10 mouse cellular contexts compared by ENCODE assay signal in genomic region chr5:48138849-48139487, GRCm38 (mm10).
DNase-seq lines count a peak whose midpoint lies in the region; ATAC-seq lines count a peak whose summit lies in the region.
"Had no signal": no experiment of that assay in that cellular context is flagged by ENCODE, and none has a peak within 500 bp of the region (broad histone marks: within the 10 kb centered on the region; RNA-seq: fewer than 3 reads in every experiment).

No protein-coding gene starts in this region.

- H3K4me3 ChIP-seq in hindbrain, embryonic 11.5 days (ENCODE audit: low read depth, low read length) = no peak overlapping the region
- no peak overlapping the region for H3K4me3 ChIP-seq in hindbrain, embryonic 13.5 days
- no peak overlapping the region for H3K4me3 ChIP-seq in forebrain, embryonic 14.5 days (ENCODE audit: low read depth, low read length)
- H3K4me3 ChIP-seq in midbrain, embryonic 11.5 days (ENCODE audit: low read depth, low read length) = no peak overlapping the region
- H3K4me3 ChIP-seq: embryonic facial prominence, embryonic 13.5 days had no signal

- WGBS in hindbrain, embryonic 11.5 days = 10% methylated on average over 8 of the region's 8 CpGs
- 13% methylated on average over 8 of the region's 8 CpGs for WGBS in hindbrain, embryonic 13.5 days
- 3% methylated on average over 8 of the region's 8 CpGs for WGBS in forebrain, embryonic 14.5 days
- 3% methylated on average over 8 of the region's 8 CpGs for WGBS in midbrain, embryonic 11.5 days

- no peak overlapping the region for H3K27ac ChIP-seq in hindbrain, embryonic 11.5 days (ENCODE audit: low read depth, low read length)
- H3K27ac ChIP-seq in hindbrain, embryonic 13.5 days = no peak overlapping the region
- H3K27ac ChIP-seq in forebrain, embryonic 14.5 days (ENCODE audit: low read depth, low read length) = no peak overlapping the region
- H3K27ac ChIP-seq in midbrain, embryonic 11.5 days (ENCODE audit: low read depth, low read length) = no peak overlapping the region
- H3K27ac ChIP-seq: embryonic facial prominence, embryonic 13.5 days; macrophage had no signal

- ATAC-seq in hindbrain, embryonic 11.5 days (ENCODE audit: low FRiP score) = peak; percentile 56
- ATAC-seq in hindbrain, embryonic 13.5 days (ENCODE audit: low FRiP score) = no peak
- peak; percentile 61 for ATAC-seq in forebrain, embryonic 14.5 days
- peak; percentile 67 for ATAC-seq in midbrain, embryonic 11.5 days (ENCODE audit: low FRiP score)

- H3K4me2 ChIP-seq in hindbrain, embryonic 11.5 days (replicated peaks; ENCODE audit: low read depth, low read length) = no peak overlapping the region
- no peak overlapping the region for H3K4me2 ChIP-seq in hindbrain, embryonic 13.5 days
- no peak overlapping the region for H3K4me2 ChIP-seq in forebrain, embryonic 14.5 days (ENCODE audit: low read length)
- H3K4me2 ChIP-seq in midbrain, embryonic 11.5 days = no peak overlapping the region
- H3K4me2 ChIP-seq: embryonic facial prominence, embryonic 13.5 days had no signal

- H3K36me3 ChIP-seq in hindbrain, embryonic 11.5 days (ENCODE audit: control insufficient read depth, insufficient read depth, low read length) = no peaks in the 10 kb centered on the region
- no peaks in the 10 kb centered on the region for H3K36me3 ChIP-seq in hindbrain, embryonic 13.5 days
- no peaks in the 10 kb centered on the region for H3K36me3 ChIP-seq in forebrain, embryonic 14.5 days (ENCODE audit: control insufficient read depth, insufficient read depth, low read length)
- no peaks in the 10 kb centered on the region for H3K36me3 ChIP-seq in midbrain, embryonic 11.5 days (ENCODE audit: control insufficient read depth, insufficient read depth, low read length)
- H3K36me3 ChIP-seq: embryonic facial prominence, embryonic 13.5 days had no signal

- no peaks in the 10 kb centered on the region; the same call in 1 of the 2 replicates for H3K4me1 ChIP-seq in hindbrain, embryonic 11.5 days (replicated peaks; ENCODE audit: control insufficient read depth, insufficient read depth, low read length)
- H3K4me1 ChIP-seq in hindbrain, embryonic 13.5 days (replicated peaks) = peaks cover 10% of the 10 kb centered on the region
- no peaks in the 10 kb centered on the region for H3K4me1 ChIP-seq in forebrain, embryonic 14.5 days (ENCODE audit: control insufficient read depth, insufficient read depth, low read length)
- peaks cover 16% of the 10 kb centered on the region for H3K4me1 ChIP-seq in midbrain, embryonic 11.5 days (ENCODE audit: control insufficient read depth, insufficient read depth, low read length)

- H3K9ac ChIP-seq in hindbrain, embryonic 11.5 days (ENCODE audit: low read depth, low read length) = no peak overlapping the region
- no peak overlapping the region for H3K9ac ChIP-seq in hindbrain, embryonic 13.5 days
- no peak overlapping the region for H3K9ac ChIP-seq in forebrain, embryonic 14.5 days (ENCODE audit: low read length)
- no peak overlapping the region for H3K9ac ChIP-seq in midbrain, embryonic 11.5 days (ENCODE audit: low read length)
- H3K9ac ChIP-seq: embryonic facial prominence, embryonic 13.5 days had no signal

- no peaks in the 10 kb centered on the region for H3K9me3 ChIP-seq in hindbrain, embryonic 11.5 days (ENCODE audit: control insufficient read depth, low read length)
- H3K9me3 ChIP-seq in hindbrain, embryonic 13.5 days = no peaks in the 10 kb centered on the region
- no peaks in the 10 kb centered on the region for H3K9me3 ChIP-seq in forebrain, embryonic 14.5 days (replicated peaks; ENCODE audit: control insufficient read depth, low read length)
- H3K9me3 ChIP-seq in midbrain, embryonic 11.5 days (ENCODE audit: control insufficient read depth, low read length) = no peaks in the 10 kb centered on the region
- H3K9me3 ChIP-seq: embryonic facial prominence, embryonic 13.5 days had no signal

- no peaks in the 10 kb centered on the region for H3K27me3 ChIP-seq in hindbrain, embryonic 11.5 days (ENCODE audit: control insufficient read depth, insufficient read depth, low read length)
- no peaks in the 10 kb centered on the region for H3K27me3 ChIP-seq in hindbrain, embryonic 13.5 days
- no peaks in the 10 kb centered on the region for H3K27me3 ChIP-seq in forebrain, embryonic 14.5 days (replicated peaks; ENCODE audit: control insufficient read depth, insufficient read depth, low read length)
- peaks cover 14% of the 10 kb centered on the region; the same call in 1 of the 2 replicates for H3K27me3 ChIP-seq in midbrain, embryonic 11.5 days (ENCODE audit: control insufficient read depth, insufficient read depth, low read length)
- H3K27me3 ChIP-seq: embryonic facial prominence, embryonic 13.5 days had no signal

- DNase-seq in hindbrain, embryonic 11.5 days (ENCODE audit: low spot score) = peak; percentile 62
- peak; percentile 56 for DNase-seq in MN1 (ENCODE audit: low spot score)
- DNase-seq in forebrain, embryonic 14.5 days (ENCODE audit: low spot score) = peak; percentile 66
- peak; percentile 92 for DNase-seq in midbrain, embryonic 11.5 days (ENCODE audit: low spot score, missing footprints)
- DNase-seq in thymus, postnatal 14 days = no peak
- no peak for DNase-seq in layer of hippocampus, adult 8-10 months (ENCODE audit: low spot score in 2 of 2)
- no peak for DNase-seq in layer of hippocampus, postnatal 25 days (ENCODE audit: extremely low spot score in 1 of 2, low spot score in 1 of 2)

Comparison
In these comparisons a context has a peak if more than half of its experiments do, and no peak if none do; other contexts are left out.
1. DNase-seq: peak in hindbrain, embryonic 11.5 days (single experiment), MN1 (single experiment), forebrain, embryonic 14.5 days (single experiment) and midbrain, embryonic 11.5 days (single experiment); none in thymus, postnatal 14 days (single experiment), layer of hippocampus, adult 8-10 months (0 of 2) and layer of hippocampus, postnatal 25 days (0 of 2).